Comparison of ENCODE assay signal across 21 mouse cellular contexts in genomic region chr10:84645940-84646339, GRCm38 (mm10). TPM values are rescaled to one million over a fixed set of nuclear protein-coding genes. Genes with fewer than 3 reads are reported as not detected.
DNase-seq lines count a peak whose midpoint lies in the region; ATAC-seq and TF ChIP-seq lines count a peak whose summit lies in the region.
"Had no signal": no experiment of that assay in that cellular context is flagged by ENCODE, and none has a peak within 500 bp of the region (broad histone marks: within the 10 kb centered on the region; RNA-seq: fewer than 3 reads in every experiment).

No protein-coding gene starts in this region.

- no peaks in the 10 kb centered on the region for H3K27me3 ChIP-seq in liver, postnatal 0 days (ENCODE audit: insufficient read depth, low read length)
- H3K27me3 ChIP-seq in midbrain, embryonic 11.5 days (ENCODE audit: control insufficient read depth, insufficient read depth, low read length), result no peaks in the 10 kb centered on the region
- no peaks in the 10 kb centered on the region for H3K27me3 ChIP-seq in midbrain, embryonic 14.5 days (ENCODE audit: control insufficient read depth, insufficient read depth, low read length)
- H3K27me3 ChIP-seq: embryonic facial prominence, embryonic 12.5 days; hindbrain, embryonic 15.5 days; intestine, embryonic 15.5 days; limb, embryonic 15.5 days had no signal

- peaks cover 36% of the 10 kb centered on the region for H3K36me3 ChIP-seq in liver, postnatal 0 days (replicated peaks; ENCODE audit: insufficient read depth, low read length)
- H3K36me3 ChIP-seq in midbrain, embryonic 11.5 days (ENCODE audit: control insufficient read depth, insufficient read depth, low read length), result no peaks in the 10 kb centered on the region
- peaks cover 31% of the 10 kb centered on the region for H3K36me3 ChIP-seq in midbrain, embryonic 14.5 days (ENCODE audit: control insufficient read depth, insufficient read depth, low read length)

- H3K4me1 ChIP-seq in liver, postnatal 0 days (ENCODE audit: insufficient read depth), result peaks cover 11% of the 10 kb centered on the region; the same call in 1 of the 2 replicates
- no peaks in the 10 kb centered on the region for H3K4me1 ChIP-seq in midbrain, embryonic 11.5 days (ENCODE audit: control insufficient read depth, insufficient read depth, low read length)
- H3K4me1 ChIP-seq in midbrain, embryonic 14.5 days (ENCODE audit: control insufficient read depth, insufficient read depth, low read length), result no peaks in the 10 kb centered on the region
- H3K4me1 ChIP-seq in bone marrow macrophage, adult 2 months (ENCODE audit: control insufficient read depth, insufficient read depth, low read length), result peaks cover 42% of the 10 kb centered on the region
- H3K4me1 ChIP-seq: embryonic facial prominence, embryonic 12.5 days; intestine, embryonic 15.5 days; limb, embryonic 10.5 days; limb, embryonic 15.5 days had no signal

- ATAC-seq in liver, postnatal 0 days, result no peak
- ATAC-seq in midbrain, embryonic 11.5 days (ENCODE audit: low FRiP score), result no peak
- ATAC-seq in midbrain, embryonic 14.5 days (ENCODE audit: low FRiP score, low TSS enrichment), result no peak
- ATAC-seq: forebrain, embryonic 14.5 days; intestine, embryonic 15.5 days had no signal

- TF ChIP-seq EP300 in liver, postnatal 0 days (IDR thresholded peaks at IDR 0.05; ENCODE audit: low read depth), result no peak

- H3K27ac ChIP-seq in liver, postnatal 0 days (ENCODE audit: low read depth), result peak overlapping the region; percentile 55
- H3K27ac ChIP-seq in midbrain, embryonic 11.5 days (ENCODE audit: low read depth, low read length), result no peak overlapping the region; the same call in 1 of the 2 replicates
- no peak overlapping the region for H3K27ac ChIP-seq in midbrain, embryonic 14.5 days (replicated peaks; ENCODE audit: low read depth, low read length)
- H3K27ac ChIP-seq in bone marrow macrophage, adult 2 months (ENCODE audit: insufficient read depth, low read depth, low read length), result peak overlapping the region; percentile 83
- H3K27ac ChIP-seq: embryonic facial prominence, embryonic 12.5 days; gastrocnemius, adult 2 months; intestine, embryonic 15.5 days; limb, embryonic 10.5 days; limb, embryonic 15.5 days had no signal

- H3K9ac ChIP-seq in liver, postnatal 0 days (replicated peaks), result no peak overlapping the region
- H3K9ac ChIP-seq in midbrain, embryonic 11.5 days (ENCODE audit: low read length), result no peak overlapping the region
- no peak overlapping the region for H3K9ac ChIP-seq in midbrain, embryonic 14.5 days (replicated peaks; ENCODE audit: low read length)
- H3K9ac ChIP-seq: embryonic facial prominence, embryonic 12.5 days; hindbrain, embryonic 15.5 days; intestine, embryonic 15.5 days; limb, embryonic 15.5 days had no signal

- no peak overlapping the region for H3K4me2 ChIP-seq in liver, postnatal 0 days (ENCODE audit: low read depth, low read length)
- H3K4me2 ChIP-seq in midbrain, embryonic 11.5 days, result no peak overlapping the region
- no peak overlapping the region for H3K4me2 ChIP-seq in midbrain, embryonic 14.5 days (ENCODE audit: low read length)
- H3K4me2 ChIP-seq: embryonic facial prominence, embryonic 12.5 days; heart, embryonic 11.5 days; hindbrain, embryonic 15.5 days; intestine, embryonic 15.5 days; limb, embryonic 15.5 days had no signal

- no peak for DNase-seq in liver, postnatal 0 days
- DNase-seq in liver (no peak), R1 (ENCODE audit: low read depth, low spot score) (peak; percentile 14)
- DNase-seq in midbrain, embryonic 11.5 days (ENCODE audit: low spot score, missing footprints), result peak; percentile 44
- DNase-seq in midbrain, embryonic 14.5 days, result no peak
- no peak for DNase-seq in natural killer cell, adult 2 months (ENCODE audit: low spot score in 2 of 2)
- no peak for DNase-seq in urinary bladder, postnatal 25 days (ENCODE audit: low spot score)
- DNase-seq: adrenal gland, postnatal 10 days; embryo, embryonic 11 days; gastrocnemius, adult 2 months; gastrocnemius, postnatal 36 days; kidney, postnatal 4 days had no signal

- WGBS in liver, postnatal 0 days (ENCODE audit: insufficient replicate concordance), result 78% methylated on average over 8 of the region's 8 CpGs
- 87% methylated on average over 8 of the region's 8 CpGs for WGBS in midbrain, embryonic 11.5 days
- 70% methylated on average over 8 of the region's 8 CpGs for WGBS in midbrain, embryonic 14.5 days

- H3K9me3 ChIP-seq in liver, postnatal 0 days (ENCODE audit: low read length), result no peaks in the 10 kb centered on the region
- H3K9me3 ChIP-seq in midbrain, embryonic 11.5 days (ENCODE audit: control insufficient read depth, low read length), result no peaks in the 10 kb centered on the region
- H3K9me3 ChIP-seq in midbrain, embryonic 14.5 days (ENCODE audit: control insufficient read depth, low read length), result no peaks in the 10 kb centered on the region
- H3K9me3 ChIP-seq: embryonic facial prominence, embryonic 12.5 days; hindbrain, embryonic 15.5 days; intestine, embryonic 15.5 days; limb, embryonic 10.5 days; limb, embryonic 15.5 days had no signal

- H3K4me3 ChIP-seq in liver, postnatal 0 days (ENCODE audit: low read depth, low read length), result no peak overlapping the region
- no peak overlapping the region for H3K4me3 ChIP-seq in midbrain, embryonic 11.5 days (ENCODE audit: low read depth, low read length)
- H3K4me3 ChIP-seq in midbrain, embryonic 14.5 days (replicated peaks; ENCODE audit: low read depth, low read length), result no peak overlapping the region
- no peak overlapping the region for H3K4me3 ChIP-seq in bone marrow macrophage, adult 2 months (ENCODE audit: insufficient read depth, low read length)
- H3K4me3 ChIP-seq: embryonic facial prominence, embryonic 12.5 days; gastrocnemius, adult 2 months; hindbrain, embryonic 15.5 days; intestine, embryonic 15.5 days; limb, embryonic 10.5 days; limb, embryonic 15.5 days; myocyte had no signal

- TF ChIP-seq CTCF in liver, postnatal 0 days (IDR thresholded peaks at IDR 0.05; ENCODE audit: low read depth), result no peak
- TF ChIP-seq CTCF in bone marrow macrophage, adult 2 months (IDR thresholded peaks at IDR 0.05; ENCODE audit: low read depth, low read length), result no peak

- no peak for TF ChIP-seq POLR2A in bone marrow macrophage, adult 2 months (IDR thresholded peaks at IDR 0.05; ENCODE audit: borderline replicate concordance, low read depth, low read length)

RNA-seq across cellular contexts. Expression of gene Polr3b, which starts 23.8 kb away (rescaled TPM):
- 2.8 and 3.9 TPM in 2 replicates for polyA plus RNA-seq in liver, postnatal 0 days (2015; fragmentation: Nextera tagmentation; extraction: Ambion mirVana)
- polyA plus RNA-seq in midbrain, embryonic 11.5 days (2014; fragmentation: Nextera tagmentation; extraction: Ambion mirVana), result 16.0 and 18.0 TPM in 2 replicates
- 14.7 and 17.7 TPM in 2 replicates for polyA plus RNA-seq in midbrain, embryonic 14.5 days (2014; fragmentation: Nextera tagmentation; extraction: Ambion mirVana)
- polyA plus RNA-seq in bone marrow macrophage, adult 2 months (2012; ENCODE audit: insufficient read depth, insufficient read length, missing spikeins), result 11.1 and 15.4 TPM in 2 replicates

Comparison
In these comparisons a context has a peak if more than half of its experiments do, and no peak if none do; other contexts are left out.
1. DNase-seq: peak in midbrain, embryonic 11.5 days (single experiment) and R1 (single experiment); none in liver, postnatal 0 days (single experiment), liver (single experiment), midbrain, embryonic 14.5 days (single experiment), natural killer cell, adult 2 months (0 of 2) and urinary bladder, postnatal 25 days (single experiment).
2. H3K27ac ChIP-seq: peak in liver, postnatal 0 days (single experiment) and bone marrow macrophage, adult 2 months (single experiment); none in midbrain, embryonic 11.5 days (single experiment) and midbrain, embryonic 14.5 days (single experiment).